Mouse (Mus musculus): ENCODE data around the gene C030005K15Rik.

DNA sequence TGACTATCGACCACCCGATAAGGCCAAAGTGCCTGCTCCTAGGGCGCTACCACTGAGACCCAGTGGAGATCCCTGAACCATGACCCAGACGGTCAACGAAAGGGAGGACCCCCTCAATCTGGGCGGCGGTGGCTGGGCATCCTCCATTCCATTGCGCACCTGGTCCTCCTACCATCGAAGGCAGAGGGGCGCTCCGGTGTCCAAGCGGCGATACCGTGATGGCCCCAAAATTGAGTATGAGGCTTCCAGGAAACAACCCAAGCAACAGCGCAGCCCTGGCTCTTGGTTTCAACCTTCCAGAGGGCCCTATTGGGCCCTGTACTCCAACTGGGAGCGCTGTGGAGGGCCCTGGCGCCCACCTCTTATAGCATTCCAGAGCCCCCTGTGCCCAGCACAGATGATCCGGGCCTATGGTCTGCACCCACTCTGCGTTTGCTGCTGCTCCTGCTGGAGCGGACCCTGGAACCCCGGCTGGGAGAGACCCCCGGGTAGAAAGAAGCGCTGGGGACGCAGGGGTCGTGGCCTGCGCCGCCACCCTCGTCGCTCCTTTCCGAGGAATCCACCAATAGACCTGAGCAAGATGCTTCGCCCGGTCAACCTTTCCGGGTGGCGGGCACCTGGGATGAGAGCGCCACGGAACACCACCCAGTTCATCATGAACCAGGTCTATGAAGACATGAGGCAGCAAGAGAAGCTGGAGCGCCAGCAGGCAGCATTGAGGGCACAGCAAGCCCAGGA lies 33.0 kb downstream of the C030005K15Rik start:
- TF ChIP-seq CTCF (IDR thresholded peaks at IDR 0.05) (no peak), EP300 (IDR thresholded peaks at IDR 0.05) (no peak)

Measured in lung, postnatal 0 days (tissue).